Mouse (Mus musculus) forebrain, embryonic 11.5 days (tissue): Measurements from ENCODE around the gene Hpcal4. TPM values are rescaled to one million over a fixed set of nuclear protein-coding genes. Genes with fewer than 3 reads are reported as not detected.
A peak's percentile ranks its signal among the peaks of the same experiment; 100 is the strongest.

ENCODE experiments used
- ATAC-seq: fragments of 200-750 bp; cut with Nextera tagmentation; replicated peaks from 2 replicates; pipeline ENCODE4 v1.8.0; 2017; ENCODE audit warnings: moderate TSS enrichment; ENCODE audit not compliant: low FRiP score
- DNase-seq: peaks from one replicate; pipeline ENCODE4 v3.0.0-alpha.2; 2017; ENCODE audit warnings: low spot score
- H3K27ac ChIP-seq: fragments of 300-500 bp; sonication (generic); 2 replicates; pipeline ENCODE4 v1.5.1; 2014; ENCODE audit warnings: low read depth, low read length
- H3K27me3 ChIP-seq: fragments of 300-500 bp; sonication (generic); 2 replicates; pipeline ENCODE4 v1.6.1; 2014; ENCODE audit warnings: mild to moderate bottlenecking, low read length, mixed read lengths; ENCODE audit not compliant: control insufficient read depth, insufficient read depth
- H3K36me3 ChIP-seq: fragments of 300-500 bp; sonication (generic); 2 replicates; pipeline ENCODE4 v1.6.1; 2014; ENCODE audit warnings: mild to moderate bottlenecking, low read length, moderate library complexity, mixed read lengths; ENCODE audit not compliant: control insufficient read depth, insufficient read depth
- H3K4me1 ChIP-seq: fragments of 300-500 bp; sonication (generic); replicated peaks from 2 replicates; pipeline ENCODE4 v1.6.1; 2014; ENCODE audit warnings: low read length, mixed read lengths; ENCODE audit not compliant: control insufficient read depth, insufficient read depth
- H3K4me2 ChIP-seq: fragments of 300-500 bp; sonication (generic); 2 replicates; pipeline ENCODE4 v1.6.1; 2014; ENCODE audit warnings: low read depth, mild to moderate bottlenecking, low read length, moderate library complexity, mixed read lengths; ENCODE audit not compliant: severe bottlenecking
- H3K4me3 ChIP-seq: fragments of 300-500 bp; sonication (generic); 2 replicates; pipeline ENCODE4 v1.5.1; 2014; ENCODE audit warnings: low read depth, low read length
- H3K9ac ChIP-seq: fragments of 300-500 bp; sonication (generic); 2 replicates; pipeline ENCODE4 v1.6.1; 2014; ENCODE audit warnings: low read length
- H3K9me3 ChIP-seq: fragments of 300-500 bp; sonication (generic); 2 replicates; pipeline ENCODE4 v1.6.1; 2016; ENCODE audit warnings: low read length, mixed read lengths; ENCODE audit not compliant: control insufficient read depth
- WGBS: fragments of 180-500 bp; shearing (Covaris S2); extraction: QIAGEN DNeasy Blood & Tissue Kit; methylation state at CpG from one replicate; pipeline ENCODE4 v1.1.7; 2014; 5-methylcytosine and 5-hydroxymethylcytosine counted together
- polyA plus RNA-seq: library from polyadenylated mRNA; unstranded; fragments of >200 nt; fragmentation: Nextera tagmentation; extraction: Ambion mirVana; gene quantifications from 2 replicates; pipeline ENCODE4 v1.2.1, GENCODE M21; 2014

The Hpcal4 gene
- polyA plus RNA-seq, 1 experiment from 2014 or later: 0.41 TPM

- Histone ChIP-seq H3K4me3 (no peak overlapping the region), H3K4me2 (no peak overlapping the region), H3K27me3 (no peaks in the 10 kb centered on the region), H3K9me3 (no peaks in the 10 kb centered on the region), H3K4me1 (no peaks in the 10 kb centered on the region), H3K36me3 (no peaks in the 10 kb centered on the region), H3K27ac (no peak overlapping the region), H3K9ac (no peak overlapping the region)
- ATAC-seq (no peak), DNase-seq (no peak)
- 48% methylated on average over 2 of the region's 2 CpGs for WGBS
These were observed 29.3 kb downstream of the Hpcal4 start for GRCm38 (mm10) chr4:123212330-123212729.

GRCm38 (mm10) chr4:123213975-123214374, 30.9 kb downstream of the Hpcal4 start:
- WGBS: 95% methylated on average over 9 of the region's 9 CpGs
- no peak for ATAC-seq
- no peaks in the 10 kb centered on the region for H3K9me3 ChIP-seq
- H3K36me3 ChIP-seq: no peaks in the 10 kb centered on the region
- DNase-seq: no peak
- H3K4me3 ChIP-seq: no peak overlapping the region
- H3K9ac ChIP-seq: no peak overlapping the region
- H3K27me3 ChIP-seq: no peaks in the 10 kb centered on the region
- H3K4me2 ChIP-seq: no peak overlapping the region
- no peak overlapping the region for H3K27ac ChIP-seq
- H3K4me1 ChIP-seq: no peaks in the 10 kb centered on the region

- H3K9ac ChIP-seq: no peak overlapping the region
- H3K4me3 ChIP-seq: no peak overlapping the region
- no peaks in the 10 kb centered on the region for H3K4me1 ChIP-seq
- no peaks in the 10 kb centered on the region for H3K36me3 ChIP-seq
- H3K9me3 ChIP-seq: no peaks in the 10 kb centered on the region
- H3K27ac ChIP-seq: no peak overlapping the region
- ATAC-seq (no peak), DNase-seq (no peak)
- H3K4me2 ChIP-seq: no peak overlapping the region
- WGBS: 79% methylated on average over 1 of the region's 1 CpGs
- no peaks in the 10 kb centered on the region for H3K27me3 ChIP-seq
These were observed 32.3 kb downstream of the Hpcal4 start for GRCm38 (mm10) chr4:123215367-123215766.

- no peak for ATAC-seq
- Histone ChIP-seq H3K4me3 (no peak overlapping the region), H3K4me1 (no peaks in the 10 kb centered on the region), H3K9ac (no peak overlapping the region), H3K36me3 (no peaks in the 10 kb centered on the region), H3K4me2 (no peak overlapping the region), H3K27me3 (no peaks in the 10 kb centered on the region), H3K27ac (no peak overlapping the region), H3K9me3 (no peaks in the 10 kb centered on the region)
- no peak for DNase-seq
- 22% methylated on average over 1 of the region's 1 CpGs for WGBS
These were observed 33.8 kb downstream of the Hpcal4 start for GRCm38 (mm10) chr4:123216782-123217181.

GRCm38 (mm10) chr4:123219720-123220357, 36.8 kb downstream of the Hpcal4 start:
- ATAC-seq: peak; percentile 83
- WGBS: 76% methylated on average over 15 of the region's 15 CpGs
- H3K27ac ChIP-seq: no peak overlapping the region

GRCm38 (mm10) chr4:123220637-123221036, 37.6 kb downstream of the Hpcal4 start:
- Histone ChIP-seq H3K9ac (no peak overlapping the region), H3K36me3 (no peaks in the 10 kb centered on the region), H3K4me3 (no peak overlapping the region), H3K27ac (no peak overlapping the region), H3K9me3 (no peaks in the 10 kb centered on the region), H3K4me2 (no peak overlapping the region), H3K27me3 (no peaks in the 10 kb centered on the region), H3K4me1 (no peaks in the 10 kb centered on the region)
- ATAC-seq (no peak), DNase-seq (no peak)
- 85% methylated on average over 4 of the region's 4 CpGs for WGBS

More at GRCm38 (mm10) chr4:123219720-123220357, 36.8 kb downstream of the Hpcal4 start:
- Histone ChIP-seq H3K4me3 (no peak overlapping the region), H3K9me3 (no peaks in the 10 kb centered on the region), H3K4me1 (no peaks in the 10 kb centered on the region), H3K27me3 (no peaks in the 10 kb centered on the region), H3K36me3 (no peaks in the 10 kb centered on the region), H3K9ac (no peak overlapping the region), H3K4me2 (no peak overlapping the region)
- peak; percentile 81 for DNase-seq

GRCm38 (mm10) chr4:123223309-123223708, 40.3 kb downstream of the Hpcal4 start:
- Histone ChIP-seq H3K27ac (no peak overlapping the region), H3K9ac (no peak overlapping the region), H3K4me3 (no peak overlapping the region), H3K4me1 (no peaks in the 10 kb centered on the region), H3K9me3 (no peaks in the 10 kb centered on the region), H3K36me3 (no peaks in the 10 kb centered on the region), H3K4me2 (no peak overlapping the region), H3K27me3 (no peaks in the 10 kb centered on the region)
- ATAC-seq (no peak), DNase-seq (no peak)
- 41% methylated on average over 3 of the region's 3 CpGs for WGBS

GRCm38 (mm10) chr4:123225718-123226403, 42.8 kb downstream of the Hpcal4 start:
- no peak for ATAC-seq
- Histone ChIP-seq H3K4me2 (no peak overlapping the region), H3K9ac (no peak overlapping the region), H3K27ac (no peak overlapping the region), H3K4me1 (no peaks in the 10 kb centered on the region), H3K27me3 (no peaks in the 10 kb centered on the region), H3K36me3 (no peaks in the 10 kb centered on the region), H3K4me3 (no peak overlapping the region), H3K9me3 (no peaks in the 10 kb centered on the region)
- WGBS: 85% methylated on average over 10 of the region's 10 CpGs
- no peak for DNase-seq

GRCm38 (mm10) chr4:123227707-123228106, 44.7 kb downstream of the Hpcal4 start:
- WGBS: 45% methylated on average over 4 of the region's 4 CpGs
- Histone ChIP-seq H3K4me3 (no peak overlapping the region), H3K36me3 (no peaks in the 10 kb centered on the region), H3K27ac (no peak overlapping the region), H3K9ac (no peak overlapping the region), H3K27me3 (no peaks in the 10 kb centered on the region; the same call in 1 of the 2 replicates), H3K4me1 (no peaks in the 10 kb centered on the region), H3K4me2 (no peak overlapping the region), H3K9me3 (no peaks in the 10 kb centered on the region)
- no peak for ATAC-seq
- no peak for DNase-seq
